Mouse (Mus musculus): ENCODE measurements at regions not wholly inside any gene's neighbourhood (a gene's known extent, or its start where the extent isn't known, plus 50 kb on each side); places are given as distances from the start of the nearest gene placed in this dataset.
A peak's percentile ranks its signal among the peaks of the same experiment; 100 is the strongest.

DNA sequence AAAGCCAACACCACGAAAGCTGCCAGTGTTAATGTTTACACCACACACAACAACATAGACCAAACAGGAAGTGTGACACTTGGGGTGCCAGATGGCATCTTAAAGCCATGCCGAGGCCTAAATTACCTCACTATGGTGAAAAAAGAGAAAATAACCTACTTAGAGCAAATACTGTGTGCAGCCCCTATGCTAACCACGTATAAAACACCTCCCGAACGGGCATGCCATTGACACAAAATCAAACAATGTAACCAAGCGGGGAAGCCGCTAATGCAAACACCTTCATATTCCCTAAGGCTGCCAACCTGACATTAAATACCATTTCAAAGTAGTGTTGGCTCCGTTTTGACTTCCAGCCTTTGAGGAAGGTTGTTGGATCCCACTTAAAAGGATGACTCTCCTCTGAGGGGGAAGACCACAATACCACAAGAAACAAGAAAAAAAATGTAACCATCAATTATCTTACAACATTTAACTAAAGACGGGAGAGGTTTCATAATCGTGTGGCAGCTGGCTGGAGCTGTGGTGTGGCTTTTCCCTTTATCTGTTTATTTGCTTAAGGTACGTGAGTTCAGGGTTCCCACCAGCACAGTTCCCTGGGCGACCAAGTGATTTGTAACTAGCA is 96.1 kb upstream of the Lef1 start:
- Histone ChIP-seq H3K4me3 (ENCODE audit: insufficient read depth, low read depth, low read length) (no peak overlapping the region), H3K36me3 (ENCODE audit: control insufficient read depth, insufficient read depth, low read length) (no peaks in the 10 kb centered on the region), H3K27me3 (ENCODE audit: control insufficient read depth, insufficient read depth, low read length) (no peaks in the 10 kb centered on the region), H3K79me2 (ENCODE audit: control insufficient read depth, insufficient read depth, low read length) (no peaks in the 10 kb centered on the region), H3K9ac (ENCODE audit: low read depth, low read length) (no peak overlapping the region), H3K4me1 (ENCODE audit: control insufficient read depth, insufficient read depth, low read length) (peaks cover 8% of the 10 kb centered on the region; the same call in 1 of the 2 replicates), H3K27ac (replicated peaks; ENCODE audit: insufficient read depth, low read depth, low read length) (no peak overlapping the region)
- peak; percentile 63 for DNase-seq (ENCODE audit: extremely low read depth, low read depth, low spot score)
- TF ChIP-seq POLR2A (IDR thresholded peaks at IDR 0.05; ENCODE audit: extremely low read depth, insufficient read depth, low read length), result no peak
- no peak for TF ChIP-seq CTCF (IDR thresholded peaks at IDR 0.05; ENCODE audit: low read depth, low read length)
- 40% methylated on average over 12 of the region's 12 CpGs for WGBS

DNA sequence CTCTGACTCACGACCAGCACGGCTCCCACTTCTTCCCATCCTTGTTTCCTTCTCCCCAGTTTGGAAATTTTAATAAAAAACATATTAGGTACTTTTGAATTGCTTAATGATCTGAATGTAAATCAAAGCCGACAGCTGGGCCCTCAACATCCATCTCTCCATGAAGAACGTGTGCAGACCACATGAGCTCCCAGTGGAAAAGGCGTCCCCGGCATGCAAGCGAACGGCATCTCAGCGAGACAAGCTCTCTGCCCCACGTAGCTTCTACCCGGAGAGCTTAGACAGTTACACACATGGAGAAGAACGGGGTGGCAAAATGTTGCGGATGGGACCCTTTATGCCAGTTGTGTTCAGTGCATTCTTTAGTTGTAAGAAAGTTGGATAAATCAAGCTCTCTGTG is 109.6 kb upstream of the Lef1 start:
- 91% methylated on average over 13 of the region's 13 CpGs for WGBS
- Histone ChIP-seq H3K27ac (replicated peaks; ENCODE audit: insufficient read depth, low read depth, low read length) (no peak overlapping the region), H3K27me3 (ENCODE audit: control insufficient read depth, insufficient read depth, low read length) (no peaks in the 10 kb centered on the region), H3K4me1 (ENCODE audit: control insufficient read depth, insufficient read depth, low read length) (peaks cover 5% of the 10 kb centered on the region; the same call in 1 of the 2 replicates), H3K9ac (ENCODE audit: low read depth, low read length) (no peak overlapping the region), H3K79me2 (ENCODE audit: control insufficient read depth, insufficient read depth, low read length) (no peaks in the 10 kb centered on the region), H3K4me3 (ENCODE audit: insufficient read depth, low read depth, low read length) (no peak overlapping the region), H3K36me3 (ENCODE audit: control insufficient read depth, insufficient read depth, low read length) (no peaks in the 10 kb centered on the region)
- TF ChIP-seq POLR2A (IDR thresholded peaks at IDR 0.05; ENCODE audit: extremely low read depth, insufficient read depth, low read length) (no peak), CTCF (IDR thresholded peaks at IDR 0.05; ENCODE audit: low read depth, low read length) (no peak)
- no peak for DNase-seq (ENCODE audit: extremely low read depth, low read depth, low spot score)

DNA sequence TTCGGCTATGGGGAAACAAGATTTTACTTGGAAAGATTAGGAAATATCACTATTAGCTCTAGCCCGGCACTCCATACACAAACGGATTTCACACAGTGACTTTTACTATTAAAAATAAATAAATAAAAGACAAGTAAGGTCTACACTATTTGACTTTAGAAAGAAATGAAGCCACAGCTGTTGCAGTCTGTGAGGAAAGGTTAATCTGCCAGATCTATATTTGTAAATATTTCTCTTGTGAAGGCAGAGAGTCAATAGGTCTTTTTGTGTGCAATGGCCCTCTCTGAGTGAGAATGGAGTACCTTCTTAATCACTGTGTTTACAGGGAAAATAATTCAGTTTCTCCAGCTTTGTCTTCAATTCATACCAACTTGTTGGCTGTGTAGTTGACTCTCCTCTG is 110.0 kb upstream of the Lef1 start:
- 24% methylated on average over 3 of the region's 3 CpGs for WGBS
- Histone ChIP-seq H3K4me3 (ENCODE audit: insufficient read depth, low read depth, low read length) (no peak overlapping the region), H3K27me3 (ENCODE audit: control insufficient read depth, insufficient read depth, low read length) (no peaks in the 10 kb centered on the region), H3K79me2 (ENCODE audit: control insufficient read depth, insufficient read depth, low read length) (no peaks in the 10 kb centered on the region), H3K27ac (replicated peaks; ENCODE audit: insufficient read depth, low read depth, low read length) (no peak overlapping the region), H3K4me1 (ENCODE audit: control insufficient read depth, insufficient read depth, low read length) (peaks cover 5% of the 10 kb centered on the region; the same call in 1 of the 2 replicates), H3K9ac (ENCODE audit: low read depth, low read length) (no peak overlapping the region), H3K36me3 (ENCODE audit: control insufficient read depth, insufficient read depth, low read length) (no peaks in the 10 kb centered on the region)
- peak; percentile 78 for DNase-seq (ENCODE audit: extremely low read depth, low read depth, low spot score)
- TF ChIP-seq POLR2A (IDR thresholded peaks at IDR 0.05; ENCODE audit: extremely low read depth, insufficient read depth, low read length) (no peak), CTCF (IDR thresholded peaks at IDR 0.05; ENCODE audit: low read depth, low read length) (no peak)

DNA sequence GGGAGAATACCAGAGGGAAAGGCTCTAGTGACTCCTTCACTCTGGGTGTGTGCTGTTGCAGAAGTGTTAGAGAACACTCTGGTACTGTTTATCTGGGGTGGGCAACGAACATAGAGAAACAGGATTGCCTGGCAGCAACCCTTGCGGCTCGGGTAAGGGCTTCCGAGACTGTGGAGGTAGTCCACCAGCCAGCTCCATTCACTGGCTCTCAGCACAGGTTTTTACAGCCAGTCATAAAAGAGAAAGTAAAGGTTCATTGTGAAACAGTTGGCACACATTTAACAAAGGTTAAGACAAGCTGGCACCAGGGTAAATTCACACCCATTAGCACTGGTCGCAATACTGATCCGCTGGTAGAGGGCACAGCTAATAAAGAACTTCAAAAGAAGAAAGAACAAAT is 110.5 kb upstream of the Lef1 start:
- no peaks in the 10 kb centered on the region for H3K27me3 ChIP-seq (ENCODE audit: control insufficient read depth, insufficient read depth, low read length)
- WGBS, result 24% methylated on average over 6 of the region's 6 CpGs
- no peaks in the 10 kb centered on the region for H3K36me3 ChIP-seq (ENCODE audit: control insufficient read depth, insufficient read depth, low read length)
- TF ChIP-seq POLR2A (IDR thresholded peaks at IDR 0.05; ENCODE audit: extremely low read depth, insufficient read depth, low read length) (no peak), CTCF (IDR thresholded peaks at IDR 0.05; ENCODE audit: low read depth, low read length) (no peak)
- H3K4me3 ChIP-seq (ENCODE audit: insufficient read depth, low read depth, low read length), result no peak overlapping the region
- H3K9ac ChIP-seq (ENCODE audit: low read depth, low read length), result no peak overlapping the region
- peak overlapping the region; percentile 17; the same call in 1 of the 2 replicates for H3K27ac ChIP-seq (replicated peaks; ENCODE audit: insufficient read depth, low read depth, low read length)
- peaks cover 5% of the 10 kb centered on the region; the same call in 1 of the 2 replicates for H3K4me1 ChIP-seq (ENCODE audit: control insufficient read depth, insufficient read depth, low read length)
- DNase-seq (ENCODE audit: extremely low read depth, low read depth, low spot score), result peak; percentile 94
- no peaks in the 10 kb centered on the region for H3K79me2 ChIP-seq (ENCODE audit: control insufficient read depth, insufficient read depth, low read length)

DNA sequence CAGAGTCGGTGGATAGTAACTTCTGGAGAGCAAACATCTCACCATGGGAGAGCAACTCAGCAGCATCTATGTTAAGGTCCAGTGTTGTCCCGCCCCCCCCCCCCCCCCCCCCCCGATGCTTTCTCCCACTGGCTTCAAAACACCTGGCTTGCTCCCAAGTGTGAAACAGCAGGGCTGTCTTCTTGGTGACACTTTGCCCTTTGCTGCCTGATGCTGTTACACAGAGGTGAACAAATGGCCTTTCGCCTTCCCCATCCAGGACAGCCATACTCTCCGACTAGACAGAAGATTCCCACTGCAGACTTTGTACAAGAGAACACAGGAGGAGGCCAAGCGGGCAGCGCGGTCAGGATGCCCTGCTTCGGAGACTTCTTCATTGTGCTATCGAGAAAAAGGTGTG is 111.8 kb upstream of the Lef1 start:
- Histone ChIP-seq H3K36me3 (ENCODE audit: control insufficient read depth, insufficient read depth, low read length) (no peaks in the 10 kb centered on the region), H3K4me1 (ENCODE audit: control insufficient read depth, insufficient read depth, low read length) (peaks cover 5% of the 10 kb centered on the region; the same call in 1 of the 2 replicates), H3K27me3 (ENCODE audit: control insufficient read depth, insufficient read depth, low read length) (no peaks in the 10 kb centered on the region), H3K27ac (replicated peaks; ENCODE audit: insufficient read depth, low read depth, low read length) (no peak overlapping the region), H3K9ac (ENCODE audit: low read depth, low read length) (no peak overlapping the region), H3K79me2 (ENCODE audit: control insufficient read depth, insufficient read depth, low read length) (no peaks in the 10 kb centered on the region), H3K4me3 (ENCODE audit: insufficient read depth, low read depth, low read length) (no peak overlapping the region)
- WGBS, result 49% methylated on average over 9 of the region's 10 CpGs
- TF ChIP-seq POLR2A (IDR thresholded peaks at IDR 0.05; ENCODE audit: extremely low read depth, insufficient read depth, low read length) (no peak), CTCF (IDR thresholded peaks at IDR 0.05; ENCODE audit: low read depth, low read length) (no peak)
- DNase-seq (ENCODE audit: extremely low read depth, low read depth, low spot score), result peak; percentile 59

DNA sequence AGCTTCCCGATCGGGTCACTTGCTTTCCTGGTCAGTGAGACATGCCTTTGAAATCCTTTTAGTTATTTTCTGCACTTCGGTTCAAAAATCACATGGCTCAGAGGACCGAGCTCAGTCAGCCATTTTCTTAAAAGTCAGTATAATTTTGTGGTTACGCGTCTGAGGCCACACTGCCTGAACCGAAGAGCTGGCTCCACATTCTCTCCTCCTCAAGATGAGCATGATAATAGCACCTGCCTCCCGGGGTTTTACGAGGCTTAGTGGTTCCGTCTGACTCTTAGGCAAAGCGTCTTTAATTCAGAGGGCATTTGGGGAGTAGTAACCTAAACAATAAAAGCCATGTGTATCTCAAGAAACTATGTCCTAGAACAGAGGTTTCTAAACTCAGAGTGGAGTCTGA is 113.5 kb upstream of the Lef1 start:
- no peaks in the 10 kb centered on the region for H3K36me3 ChIP-seq (ENCODE audit: control insufficient read depth, insufficient read depth, low read length)
- TF ChIP-seq POLR2A (IDR thresholded peaks at IDR 0.05; ENCODE audit: extremely low read depth, insufficient read depth, low read length) (no peak), CTCF (IDR thresholded peaks at IDR 0.05; ENCODE audit: low read depth, low read length) (no peak)
- WGBS, result 82% methylated on average over 11 of the region's 11 CpGs

More for the DNA sequence above, 113.5 kb upstream of the Lef1 start:
- no peaks in the 10 kb centered on the region for H3K79me2 ChIP-seq (ENCODE audit: control insufficient read depth, insufficient read depth, low read length)
- H3K27me3 ChIP-seq (ENCODE audit: control insufficient read depth, insufficient read depth, low read length), result no peaks in the 10 kb centered on the region
- H3K9ac ChIP-seq (ENCODE audit: low read depth, low read length), result no peak overlapping the region
- H3K4me3 ChIP-seq (ENCODE audit: insufficient read depth, low read depth, low read length), result no peak overlapping the region
- peaks cover 5% of the 10 kb centered on the region; the same call in 1 of the 2 replicates for H3K4me1 ChIP-seq (ENCODE audit: control insufficient read depth, insufficient read depth, low read length)
- DNase-seq (ENCODE audit: extremely low read depth, low read depth, low spot score), result no peak
- H3K27ac ChIP-seq (replicated peaks; ENCODE audit: insufficient read depth, low read depth, low read length), result no peak overlapping the region
